Mouse (Mus musculus) heart, embryonic 16.5 days (tissue): Measurements from ENCODE around the gene BC049715. TPM values are rescaled to one million over a fixed set of nuclear protein-coding genes. Genes with fewer than 3 reads are reported as not detected.

Experiments
- ATAC-seq: fragments of 200-750 bp; cut with Nextera tagmentation; replicated peaks from 2 replicates; pipeline ENCODE4 v1.8.0; 2017; ENCODE audit warnings: moderate number of reproducible peaks; ENCODE audit not compliant: insufficient read depth, low FRiP score; ENCODE audit errors: extremely low read depth
- H3K27ac ChIP-seq: fragments of 300-500 bp; sonication (generic); 2 replicates; pipeline ENCODE4 v1.5.1; 2014; ENCODE audit warnings: mild to moderate bottlenecking, low read length, control low read depth, moderate library complexity
- H3K27me3 ChIP-seq: fragments of 300-500 bp; sonication (generic); 2 replicates; pipeline ENCODE4 v1.6.1; 2014; ENCODE audit warnings: low read length, mixed read lengths; ENCODE audit not compliant: control insufficient read depth, insufficient read depth
- H3K36me3 ChIP-seq: fragments of 300-500 bp; sonication (generic); 2 replicates; pipeline ENCODE4 v1.6.1; 2014; ENCODE audit not compliant: control insufficient read depth, insufficient read depth
- H3K4me1 ChIP-seq: fragments of 300-500 bp; sonication (generic); 2 replicates; pipeline ENCODE4 v1.6.1; 2014; ENCODE audit warnings: low read length, mixed read lengths; ENCODE audit not compliant: control insufficient read depth, insufficient read depth
- H3K4me2 ChIP-seq: fragments of 300-500 bp; sonication (generic); 2 replicates; pipeline ENCODE4 v1.6.1; 2014; ENCODE audit warnings: low read depth, mild to moderate bottlenecking, control low read depth, low read length
- H3K4me3 ChIP-seq: fragments of 300-500 bp; sonication (generic); 2 replicates; pipeline ENCODE4 v1.5.1; 2014; ENCODE audit warnings: mild to moderate bottlenecking, control low read depth, low read length
- H3K9ac ChIP-seq: fragments of 300-500 bp; sonication (generic); 2 replicates; pipeline ENCODE4 v1.6.1; 2014; ENCODE audit warnings: low read length, control low read depth
- H3K9me3 ChIP-seq: fragments of 300-500 bp; sonication (generic); replicated peaks from 2 replicates; pipeline ENCODE4 v1.6.1; 2016; ENCODE audit warnings: low read length; ENCODE audit not compliant: control insufficient read depth
- WGBS: fragments of 180-500 bp; shearing (Covaris S2); extraction: QIAGEN DNeasy Blood & Tissue Kit; methylation state at CpG from one replicate; pipeline ENCODE4 v1.1.7; 2014; 5-methylcytosine and 5-hydroxymethylcytosine counted together
- microRNA-seq: library from miRNA; unstranded; fragments of <30 nt; microRNA quantifications from one replicate; pipeline ENCODE4, GENCODE M21; 2017
- polyA plus RNA-seq: library from polyadenylated mRNA; unstranded; fragments of >200 nt; fragmentation: Nextera tagmentation; extraction: Ambion mirVana; gene quantifications from 2 replicates; pipeline ENCODE4 v1.2.1, GENCODE M21; 2015

The BC049715 gene
- polyA plus RNA-seq, 1 experiment from 2014 or later: 2.5 TPM

DNA sequence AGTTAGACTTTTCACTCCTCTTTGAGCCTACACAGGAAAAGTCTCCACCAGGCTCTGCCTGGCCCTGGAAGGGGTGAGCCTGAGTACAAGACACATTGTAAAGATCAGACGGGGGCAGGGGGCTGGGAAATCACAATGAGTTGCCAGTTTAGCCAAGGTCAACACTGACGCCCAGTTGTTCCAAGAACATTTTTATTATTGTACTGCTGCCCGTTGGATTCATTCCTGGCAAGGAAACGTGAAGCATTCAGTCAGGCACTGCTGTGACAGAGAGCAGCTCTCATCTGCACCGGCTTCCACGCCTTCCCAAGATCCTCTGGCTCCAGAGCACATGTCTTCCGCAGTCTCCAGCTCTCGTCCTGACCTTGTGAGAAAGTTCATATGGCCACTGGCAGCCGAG is 60.4 kb downstream of the BC049715 start:
- Histone ChIP-seq H3K36me3 (no peaks in the 10 kb centered on the region), H3K9me3 (no peaks in the 10 kb centered on the region), H3K4me2 (no peak overlapping the region), H3K27me3 (no peaks in the 10 kb centered on the region), H3K27ac (peak overlapping the region; percentile 80), H3K4me3 (no peak overlapping the region), H3K9ac (no peak overlapping the region), H3K4me1 (peaks cover 6% of the 10 kb centered on the region)
- peak; percentile 84 for ATAC-seq
- 30% methylated on average over 9 of the region's 9 CpGs for WGBS

DNA sequence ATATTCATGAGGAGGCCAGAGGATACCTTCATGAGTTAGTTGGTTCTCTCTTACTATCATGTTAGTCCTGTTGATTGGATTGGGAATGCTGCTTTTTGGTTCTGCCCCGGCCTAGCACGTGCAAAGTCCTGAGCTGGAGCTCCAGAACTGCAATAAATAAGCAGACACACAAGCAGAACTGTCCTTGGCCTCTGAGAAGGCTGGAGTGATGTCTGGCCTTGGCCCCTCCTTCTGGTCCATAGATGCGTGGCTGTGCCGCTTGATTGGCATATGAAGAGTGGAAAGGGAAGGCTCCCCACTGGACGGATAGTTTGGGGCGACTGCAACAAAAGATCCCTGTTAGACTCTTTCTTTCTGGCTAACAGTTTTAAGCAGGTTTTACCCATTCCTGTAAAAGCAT is 61.6 kb downstream of the BC049715 start:
- H3K4me3 ChIP-seq: no peak overlapping the region
- no peaks in the 10 kb centered on the region for H3K36me3 ChIP-seq
- no peak overlapping the region for H3K9ac ChIP-seq
- no peak overlapping the region for H3K4me2 ChIP-seq
- no peak for ATAC-seq
- 91% methylated on average over 6 of the region's 6 CpGs for WGBS
- H3K4me1 ChIP-seq: peaks cover 6% of the 10 kb centered on the region
- H3K27ac ChIP-seq: no peak overlapping the region
- no peaks in the 10 kb centered on the region for H3K9me3 ChIP-seq
- no peaks in the 10 kb centered on the region for H3K27me3 ChIP-seq

DNA sequence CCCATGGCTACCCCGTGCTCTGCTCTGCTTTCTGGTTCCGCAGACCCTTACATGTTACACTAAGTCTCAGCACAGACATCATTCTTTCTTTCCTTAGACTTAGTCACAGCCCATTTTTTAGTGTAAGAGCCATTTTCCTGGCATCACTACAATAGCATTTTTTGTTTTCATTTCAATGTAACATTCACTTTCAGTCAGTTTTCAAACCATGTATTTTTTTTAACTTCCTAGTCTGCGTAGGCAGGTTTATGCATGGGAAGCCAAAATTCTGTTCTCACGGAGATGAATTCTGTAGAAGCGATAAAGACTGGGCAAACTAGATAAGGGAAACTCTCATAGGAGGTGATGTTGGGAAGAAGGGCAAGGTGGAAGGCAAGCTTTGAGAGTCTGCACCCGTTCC is 62.1 kb downstream of the BC049715 start:
- Histone ChIP-seq H3K9me3 (no peaks in the 10 kb centered on the region), H3K27ac (no peak overlapping the region), H3K36me3 (no peaks in the 10 kb centered on the region), H3K4me1 (peaks cover 6% of the 10 kb centered on the region), H3K4me2 (no peak overlapping the region), H3K27me3 (no peaks in the 10 kb centered on the region), H3K9ac (no peak overlapping the region), H3K4me3 (no peak overlapping the region)
- ATAC-seq: no peak
- 71% methylated on average over 6 of the region's 6 CpGs for WGBS

Small RNA genes lying within 50 kb of the gene (microRNA-seq; reads per million reads assigned to microRNA genes)
- not detected for gene Gm44364

Other genes starting within 250 kb of the BC049715 start
- 6.3 and 7.1 TPM in 2 replicates for gene Plbd1, start 165.7 kb upstream of the BC049715 start, polyA plus RNA-seq
- gene Gucy2c, start 45.9 kb upstream of the BC049715 start, polyA plus RNA-seq: 0.05 and 0.11 TPM in 2 replicates
- gene Hist4h4, start 23.2 kb upstream of the BC049715 start, polyA plus RNA-seq: 0.16 and 0.20 TPM in 2 replicates
- 79.2 and 90.0 TPM in 2 replicates for gene H2afj, start 19.4 kb upstream of the BC049715 start, polyA plus RNA-seq
- 64.5 and 77.7 TPM in 2 replicates for gene Wbp11, start 607 bp downstream of the BC049715 start, polyA plus RNA-seq
- not detected in 2 replicates for gene Smco3, start 7.8 kb downstream of the BC049715 start, polyA plus RNA-seq
- gene Art4, start 30.1 kb downstream of the BC049715 start, polyA plus RNA-seq: 11.6 and 13.6 TPM in 2 replicates
- 570 and 632 TPM in 2 replicates for gene Mgp, start 48.2 kb downstream of the BC049715 start, polyA plus RNA-seq
- 0.70 and 0.96 TPM in 2 replicates for gene Erp27, start 94.6 kb downstream of the BC049715 start, polyA plus RNA-seq
- 0.38 and 0.62 TPM in 2 replicates for gene Pde6h, start 96.2 kb downstream of the BC049715 start, polyA plus RNA-seq
- gene Arhgdib, start 114.3 kb downstream of the BC049715 start, polyA plus RNA-seq: 103 and 152 TPM in 2 replicates